Mouse (Mus musculus) layer of hippocampus, adult 2 months (tissue): ENCODE results near the gene Lhfpl2. TPM values are rescaled to one million over a fixed set of nuclear protein-coding genes. Genes with fewer than 3 reads are reported as not detected.

Source experiments
- DNase-seq, 2 experiments: peaks; one replicate each; pipeline ENCODE4 v3.0.0; 2022; ENCODE audit warnings: low spot score in 2 of 2
- H3K27ac ChIP-seq: fragments of 200-600 bp; 2 replicates; pipeline ENCODE4 v1.8.1; 2022
- H3K4me3 ChIP-seq: fragments of 200-600 bp; 2 replicates; pipeline ENCODE4 v1.8.1; 2022; ENCODE audit warnings: mild to moderate bottlenecking
- CTCF ChIP-seq: fragments of 200-600 bp; conservative IDR thresholded peaks from 2 replicates; pipeline ENCODE4 v1.8.1; 2022; ENCODE audit warnings: antibody characterized with exemption, mild to moderate bottlenecking, moderate library complexity
- total RNA-seq, 2 experiments: library from RNA; stranded (reverse); gene quantifications; 2 replicates each; pipeline ENCODE4 v1.2.3; 2021

Gene Lhfpl2
- total RNA-seq, 2 experiments from 2014 or later = 25.1 to 26.5 TPM

GRCm38 (mm10) chr13:94059373-94059772 is 1.8 kb downstream of the Lhfpl2 start:
- Histone ChIP-seq H3K4me3 (no peak overlapping the region), H3K27ac (no peak overlapping the region)
- no peak for TF ChIP-seq CTCF
- DNase-seq = no peak

- peak in 1 of 2 experiments; percentile 29 for DNase-seq
- peak; percentile 81 for TF ChIP-seq CTCF
- Histone ChIP-seq H3K27ac (no peak overlapping the region), H3K4me3 (no peak overlapping the region)
Observed at GRCm38 (mm10) chr13:94059778-94060177, 2.2 kb downstream of the Lhfpl2 start.

GRCm38 (mm10) chr13:94060461-94060860 is 2.9 kb downstream of the Lhfpl2 start:
- H3K27ac ChIP-seq = no peak overlapping the region
- no peak for DNase-seq
- no peak overlapping the region for H3K4me3 ChIP-seq
- no peak for TF ChIP-seq CTCF

DNA sequence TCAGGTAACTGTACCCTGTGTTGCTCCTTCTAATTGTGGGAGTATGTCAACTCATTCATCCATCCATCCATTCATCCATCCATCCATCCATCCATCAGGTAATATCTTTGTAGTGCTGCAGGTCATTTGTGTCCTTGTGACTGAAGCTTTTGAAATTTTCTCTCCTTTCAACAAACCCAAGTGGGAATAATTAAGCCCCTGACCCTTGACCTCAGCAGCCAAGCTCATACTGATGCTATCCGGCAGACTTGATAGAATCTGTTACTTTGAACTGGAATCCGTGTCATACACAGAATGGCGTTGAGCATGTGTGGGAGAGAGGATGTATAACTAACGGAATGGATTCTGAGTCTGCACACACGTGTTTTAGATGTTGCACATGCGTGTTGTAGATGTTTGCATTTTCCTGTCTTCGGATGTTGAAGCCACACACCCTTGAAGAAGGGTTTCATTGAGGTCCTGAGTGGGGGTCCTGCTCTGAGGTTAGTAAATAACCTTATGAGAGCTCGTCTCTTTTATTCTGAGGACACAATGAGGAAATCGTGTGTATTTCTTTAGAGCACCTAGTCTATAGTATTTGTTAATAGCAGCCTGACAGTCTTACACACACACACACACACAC is 3.8 kb downstream of the Lhfpl2 start:
- Histone ChIP-seq H3K27ac (no peak overlapping the region), H3K4me3 (no peak overlapping the region)
- TF ChIP-seq CTCF = no peak
- no peak for DNase-seq

DNA sequence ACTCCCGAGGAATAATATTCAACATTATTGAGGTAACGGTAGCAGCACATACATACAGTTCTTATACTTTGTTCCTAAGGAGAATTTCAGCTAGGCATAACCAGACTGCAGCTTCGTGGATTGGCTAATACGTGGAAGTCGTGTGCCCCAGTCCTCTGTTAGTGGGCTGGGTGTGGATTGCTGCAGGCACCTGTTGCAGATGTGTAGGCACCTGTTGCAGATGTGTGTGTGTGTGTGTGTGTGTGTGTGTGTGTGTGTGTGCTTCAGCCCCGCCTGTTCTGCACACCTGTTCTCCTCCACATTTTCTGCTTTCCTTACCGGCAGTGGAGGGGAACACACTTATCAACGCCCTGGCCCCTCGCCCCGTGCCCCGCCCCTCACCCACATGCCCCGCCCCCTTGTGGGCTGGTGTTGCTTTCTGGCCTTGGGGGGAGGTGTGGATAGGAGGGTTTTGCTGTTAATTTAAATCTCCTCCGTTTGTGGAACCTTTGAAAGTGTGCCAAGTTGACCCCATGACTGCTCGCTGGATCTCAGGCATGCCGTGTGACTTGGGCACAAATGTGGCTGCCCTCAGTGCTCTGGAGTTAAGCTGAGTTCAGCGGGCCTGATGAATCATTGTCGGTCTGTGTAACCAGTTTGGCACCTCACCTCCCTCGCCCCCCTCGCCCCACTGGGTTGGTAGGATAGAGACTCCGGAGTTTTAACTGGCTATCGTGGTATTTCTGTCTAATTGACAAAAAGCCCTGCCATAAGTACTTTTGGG is 4.9 kb downstream of the Lhfpl2 start:
- Histone ChIP-seq H3K27ac (no peak overlapping the region), H3K4me3 (no peak overlapping the region)
- TF ChIP-seq CTCF = no peak
- no peak for DNase-seq

GRCm38 (mm10) chr13:94063156-94063555 is 5.6 kb downstream of the Lhfpl2 start:
- DNase-seq = no peak
- peak; percentile 60 for TF ChIP-seq CTCF
- no peak overlapping the region for H3K4me3 ChIP-seq
- H3K27ac ChIP-seq = no peak overlapping the region

DNA sequence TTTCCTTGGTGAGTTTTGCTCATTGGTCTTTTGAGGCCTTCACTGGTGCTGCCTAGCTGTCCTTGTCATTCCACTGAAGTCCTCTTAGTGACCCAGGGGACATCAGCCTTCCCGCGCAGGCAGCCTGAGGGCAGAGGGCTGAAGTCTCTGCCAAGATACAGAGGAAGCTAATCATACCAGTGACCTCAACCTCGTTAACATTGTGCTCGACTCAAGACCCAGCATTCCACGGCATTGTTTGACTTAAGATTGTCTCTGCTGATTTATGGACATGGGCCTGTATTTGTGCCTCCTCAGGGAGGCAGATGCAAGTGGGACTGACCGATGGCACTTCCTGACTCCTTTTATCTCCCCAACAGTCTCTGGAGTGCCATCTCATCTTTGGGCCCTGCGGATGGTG is 7.0 kb downstream of the Lhfpl2 start:
- no peak overlapping the region for H3K27ac ChIP-seq
- no peak overlapping the region for H3K4me3 ChIP-seq

GRCm38 (mm10) chr13:94065276-94066050 is 7.9 kb downstream of the Lhfpl2 start:
- TF ChIP-seq CTCF = no peak
- H3K27ac ChIP-seq = 0 out of 2 replicates have a peak overlapping the region, but pooled peaks have one; percentile 43
- H3K4me3 ChIP-seq = no peak overlapping the region
- no peak for DNase-seq

More for the DNA sequence above, 7.0 kb downstream of the Lhfpl2 start:
- DNase-seq = no peak
- TF ChIP-seq CTCF = no peak

- no peak for TF ChIP-seq CTCF
- DNase-seq = no peak
- no peak overlapping the region for H3K27ac ChIP-seq
- no peak overlapping the region for H3K4me3 ChIP-seq
Observed at GRCm38 (mm10) chr13:94066626-94067275, 9.2 kb downstream of the Lhfpl2 start.

DNA sequence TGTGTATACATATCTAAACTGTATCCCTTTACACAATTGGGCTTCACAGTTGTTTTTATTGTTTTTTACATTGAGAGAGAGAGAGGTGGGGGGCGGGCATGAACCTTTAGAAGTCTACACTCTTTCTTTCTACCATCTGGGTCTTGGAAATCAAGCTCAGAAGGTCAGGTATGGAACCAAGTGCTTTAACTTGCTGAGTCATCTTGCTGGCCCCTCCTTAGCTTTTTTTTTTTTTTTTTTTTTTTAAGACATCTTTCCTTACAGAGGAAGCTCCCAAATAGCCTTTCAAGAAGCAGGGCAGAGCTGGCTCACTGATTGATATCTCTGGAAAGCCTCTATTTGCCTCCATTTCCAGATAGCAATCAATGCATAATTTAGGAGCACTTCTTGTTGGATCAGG is 10.7 kb downstream of the Lhfpl2 start:
- Histone ChIP-seq H3K27ac (no peak overlapping the region), H3K4me3 (no peak overlapping the region)
- DNase-seq = no peak
- TF ChIP-seq CTCF = no peak

GRCm38 (mm10) chr13:94069421-94070307 is 12.1 kb downstream of the Lhfpl2 start:
- DNase-seq = no peak
- no peak overlapping the region for H3K27ac ChIP-seq
- H3K4me3 ChIP-seq = no peak overlapping the region
- TF ChIP-seq CTCF = no peak

DNA sequence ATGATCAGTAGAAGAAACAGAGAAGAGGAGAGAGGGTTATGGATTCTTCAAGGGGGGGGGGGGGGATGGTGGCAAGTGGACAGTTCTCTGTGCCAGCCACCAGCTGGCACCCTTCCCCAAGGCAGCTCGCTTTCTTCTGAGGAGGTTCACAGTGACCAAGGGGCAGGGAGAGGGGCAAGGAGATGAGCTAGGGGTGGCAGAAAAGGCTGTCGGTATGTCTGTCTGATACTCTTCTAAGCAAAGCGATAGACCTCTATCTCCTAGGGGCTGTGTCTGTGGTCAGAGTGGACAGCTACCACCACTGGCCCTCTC is 12.7 kb downstream of the Lhfpl2 start:
- Histone ChIP-seq H3K4me3 (no peak overlapping the region), H3K27ac (no peak overlapping the region)
- no peak for DNase-seq
- peak; percentile 42 for TF ChIP-seq CTCF

GRCm38 (mm10) chr13:94070927-94071326 is 13.3 kb downstream of the Lhfpl2 start:
- TF ChIP-seq CTCF = no peak

More at GRCm38 (mm10) chr13:94070927-94071326, 13.3 kb downstream of the Lhfpl2 start:
- Histone ChIP-seq H3K4me3 (no peak overlapping the region), H3K27ac (no peak overlapping the region)
- DNase-seq = no peak
